Mouse (Mus musculus) spleen, adult 10 weeks (tissue): ENCODE results near the gene Gabbr2. TPM values are rescaled to one million over a fixed set of nuclear protein-coding genes. Genes with fewer than 3 reads are reported as not detected.

Experiments used
- polyA plus RNA-seq: library from polyadenylated mRNA; stranded (reverse); fragments of 350-450 nt; fragmentation: Illumina TruSeq; extraction: RNeasy Lipid Tissue Mini Kit (QIAGEN cat#74804); gene quantifications from one replicate; pipeline ENCODE4 v1.2.3, GENCODE M21; 2015; ENCODE audit warnings: low replicate concordance; ENCODE audit not compliant: insufficient read depth

The Gabbr2 gene
- polyA plus RNA-seq: not detected

DNA sequence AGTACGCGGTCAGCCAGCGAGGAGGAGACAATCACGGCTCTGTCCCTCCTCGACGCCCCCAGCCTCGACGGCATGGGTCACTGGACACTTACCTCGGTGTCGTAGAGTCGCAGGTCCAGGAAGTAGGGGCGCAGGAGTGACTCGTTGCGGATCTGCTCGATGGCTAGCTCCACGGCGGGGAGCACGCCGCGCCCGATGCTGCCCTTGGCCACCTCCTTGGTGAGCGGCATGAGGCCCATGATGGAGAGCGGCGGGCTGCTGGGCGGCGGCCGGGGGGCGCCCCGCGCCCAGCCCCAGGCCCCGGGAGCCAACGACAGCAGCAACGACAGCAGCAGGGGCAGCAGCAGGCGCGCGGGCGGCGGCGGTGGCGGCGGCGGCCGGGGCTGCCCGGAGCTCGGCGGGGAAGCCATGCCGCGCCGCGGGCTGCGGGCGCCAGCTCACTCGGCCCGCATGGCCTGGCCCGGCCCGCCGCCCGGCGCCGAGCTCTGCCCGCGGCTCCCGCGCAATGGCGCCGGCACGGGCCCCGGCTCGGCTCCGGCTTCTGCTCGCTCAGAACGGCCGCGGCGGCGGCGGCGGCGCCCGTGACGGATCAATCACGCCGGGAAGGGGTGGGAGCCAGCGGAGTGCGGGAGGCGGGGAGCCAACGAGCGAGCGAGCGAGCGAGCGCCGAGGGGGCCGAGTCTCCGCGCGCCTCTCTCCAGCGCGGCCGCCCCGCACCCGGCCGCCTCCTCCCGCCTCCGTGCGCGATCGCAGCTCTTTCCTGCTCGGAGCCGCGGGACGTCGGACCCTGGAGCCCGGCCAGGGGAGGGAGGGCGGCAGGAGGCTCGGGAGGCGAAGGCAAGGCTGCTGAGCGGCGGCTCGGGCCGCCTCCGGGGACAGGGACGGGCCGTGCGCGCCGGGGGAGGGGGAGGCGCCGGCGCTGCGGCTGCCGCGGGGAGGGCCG is at the start of gene Gabbr2:
Gene Gabbr2, minus strand, starts transcription at position 858 of the 943 bp plus-strand sequence.

DNA sequence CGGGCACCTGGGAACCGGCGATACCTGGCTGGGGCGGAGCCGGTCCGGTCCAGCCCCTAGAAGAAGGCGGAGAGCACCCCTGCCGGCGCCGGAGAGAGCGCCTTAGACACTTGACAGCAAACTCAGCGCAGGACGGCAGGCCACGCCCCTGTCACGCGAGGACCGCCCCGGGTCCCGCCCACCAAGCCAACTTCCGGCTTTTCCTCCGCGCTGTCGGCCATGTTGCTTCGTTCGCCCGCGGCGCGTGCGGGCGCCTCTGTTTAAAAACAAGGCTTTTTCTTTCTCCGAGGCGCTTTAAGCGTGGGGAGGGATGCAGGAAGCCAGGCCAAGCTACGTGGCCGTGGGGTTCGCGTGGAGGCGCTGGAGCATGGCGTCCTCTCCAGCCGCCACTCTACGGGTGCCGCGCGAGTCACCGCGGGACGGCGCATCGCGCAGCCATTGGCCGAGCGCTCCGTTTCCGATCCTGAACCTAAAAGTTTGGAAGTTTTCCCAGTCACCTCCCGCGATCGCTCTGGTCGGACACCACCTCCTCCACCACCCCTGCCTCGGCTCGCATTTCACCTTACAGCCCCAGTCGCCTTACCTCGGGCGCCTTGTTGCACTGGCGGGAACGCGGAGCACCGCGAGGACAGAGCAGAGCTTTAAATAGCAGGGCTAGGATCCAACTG is 341.5 kb downstream of the Gabbr2 start, which contains the start of gene Tbc1d2:
Gene Tbc1d2, minus strand, starts transcription at position 124 of the 668 bp plus-strand sequence.

Other genes starting within 250 kb of the Gabbr2 start
- gene Anks6, start 65.6 kb upstream of the Gabbr2 start, polyA plus RNA-seq: 0.36 TPM
- gene Galnt12, start 100.0 kb upstream of the Gabbr2 start, polyA plus RNA-seq: 15.0 TPM
- gene Col15a1, start 216.3 kb upstream of the Gabbr2 start, polyA plus RNA-seq: 6.7 TPM